20 mouse cellular contexts compared by ENCODE assay signal in genomic region chr2:103589400-103589799, GRCm38 (mm10). TPM values are rescaled to one million over a fixed set of nuclear protein-coding genes. Genes with fewer than 3 reads are reported as not detected.
DNase-seq lines count a peak whose midpoint lies in the region; ATAC-seq and TF ChIP-seq lines count a peak whose summit lies in the region.
"Had no signal": no experiment of that assay in that cellular context is flagged by ENCODE, and none has a peak within 500 bp of the region (broad histone marks: within the 10 kb centered on the region; RNA-seq: fewer than 3 reads in every experiment).

No protein-coding gene starts in this region.

- H3K9ac ChIP-seq in heart, embryonic 12.5 days, result no peak overlapping the region
- H3K9ac ChIP-seq in liver, adult 2 months (ENCODE audit: low read depth, low read length), result no peak overlapping the region
- no peak overlapping the region for H3K9ac ChIP-seq in embryonic facial prominence, embryonic 14.5 days (ENCODE audit: low read depth, low read length)
- H3K9ac ChIP-seq in heart, postnatal 0 days (replicated peaks; ENCODE audit: low read depth, low read length), result no peak overlapping the region
- H3K9ac ChIP-seq: intestine, embryonic 15.5 days had no signal

- TF ChIP-seq CTCF in liver, adult 2 months (IDR thresholded peaks at IDR 0.05; ENCODE audit: low read depth, low read length), result no peak
- TF ChIP-seq CTCF in heart, postnatal 0 days (IDR thresholded peaks at IDR 0.05; ENCODE audit: low read depth), result no peak

- intact Hi-C loops in heart, postnatal 25 days (cut with DNase I), result no loop called here

- 53% methylated on average over 4 of the region's 4 CpGs for WGBS in heart, embryonic 12.5 days
- WGBS in liver, adult 2 months, result 31% methylated on average over 4 of the region's 4 CpGs
- WGBS in embryonic facial prominence, embryonic 14.5 days, result 70% methylated on average over 4 of the region's 4 CpGs
- WGBS in heart, postnatal 0 days, result 16% methylated on average over 4 of the region's 4 CpGs

- H3K4me1 ChIP-seq in heart, embryonic 12.5 days (replicated peaks), result peaks cover 80% of the 10 kb centered on the region
- H3K4me1 ChIP-seq in liver, adult 2 months (ENCODE audit: control insufficient read depth, insufficient read depth, low read length), result peaks cover 22% of the 10 kb centered on the region
- H3K4me1 ChIP-seq in embryonic facial prominence, embryonic 14.5 days (ENCODE audit: control insufficient read depth, insufficient read depth, low read length), result peaks cover 44% of the 10 kb centered on the region
- H3K4me1 ChIP-seq in heart, postnatal 0 days (ENCODE audit: control insufficient read depth, insufficient read depth), result peaks cover 71% of the 10 kb centered on the region

- H3K36me3 ChIP-seq in heart, embryonic 12.5 days, result no peaks in the 10 kb centered on the region
- H3K36me3 ChIP-seq in liver, adult 2 months (ENCODE audit: control insufficient read depth, insufficient read depth, low read length), result no peaks in the 10 kb centered on the region
- H3K36me3 ChIP-seq in embryonic facial prominence, embryonic 14.5 days (ENCODE audit: control insufficient read depth, insufficient read depth, low read length), result no peaks in the 10 kb centered on the region
- H3K36me3 ChIP-seq in heart, postnatal 0 days (replicated peaks; ENCODE audit: control insufficient read depth, insufficient read depth, low read length), result no peaks in the 10 kb centered on the region
- H3K36me3 ChIP-seq: forebrain, embryonic 10.5 days; hindbrain, embryonic 10.5 days; intestine, embryonic 15.5 days had no signal

- peaks cover under 1% of the 10 kb centered on the region; the same call in 1 of the 2 replicates for H3K27me3 ChIP-seq in heart, embryonic 12.5 days (replicated peaks)
- H3K27me3 ChIP-seq in liver, adult 2 months (ENCODE audit: control insufficient read depth, insufficient read depth, low read length), result no peaks in the 10 kb centered on the region
- no peaks in the 10 kb centered on the region for H3K27me3 ChIP-seq in embryonic facial prominence, embryonic 14.5 days (replicated peaks; ENCODE audit: control insufficient read depth, insufficient read depth, low read length)
- H3K27me3 ChIP-seq in heart, postnatal 0 days (ENCODE audit: control insufficient read depth, insufficient read depth, low read length), result no peaks in the 10 kb centered on the region
- H3K27me3 ChIP-seq: intestine, embryonic 15.5 days had no signal

- H3K27ac ChIP-seq in heart, embryonic 12.5 days (ENCODE audit: poor library complexity, severe bottlenecking), result peak overlapping the region; percentile 49; the same call in 1 of the 2 replicates
- H3K27ac ChIP-seq in liver, adult 2 months (replicated peaks; ENCODE audit: insufficient read depth, low read depth, low read length), result peak overlapping the region; percentile 49; the same call in 1 of the 2 replicates
- peak overlapping the region; percentile 67 for H3K27ac ChIP-seq in embryonic facial prominence, embryonic 14.5 days (replicated peaks; ENCODE audit: low read depth, low read length)
- peak overlapping the region; percentile 17 for H3K27ac ChIP-seq in heart, postnatal 0 days (ENCODE audit: low read depth)
- H3K27ac ChIP-seq: forebrain, embryonic 10.5 days; hindbrain, embryonic 10.5 days; intestine, embryonic 15.5 days had no signal

- no peaks in the 10 kb centered on the region for H3K9me3 ChIP-seq in heart, embryonic 12.5 days (replicated peaks)
- no peaks in the 10 kb centered on the region for H3K9me3 ChIP-seq in embryonic facial prominence, embryonic 14.5 days (ENCODE audit: control insufficient read depth, low read length)
- no peaks in the 10 kb centered on the region for H3K9me3 ChIP-seq in heart, postnatal 0 days (replicated peaks; ENCODE audit: control insufficient read depth, low read length)
- H3K9me3 ChIP-seq: forebrain, embryonic 10.5 days; hindbrain, embryonic 10.5 days; intestine, embryonic 15.5 days; megakaryocyte, embryonic 14.5 days had no signal

- no peak for ATAC-seq in heart, embryonic 12.5 days (ENCODE audit: insufficient number of reproducible peaks, low FRiP score)
- ATAC-seq in embryonic facial prominence, embryonic 14.5 days (ENCODE audit: low read depth), result no peak
- no peak for ATAC-seq in heart, postnatal 0 days (ENCODE audit: insufficient read depth, low read depth)
- ATAC-seq: forebrain, embryonic 16.5 days; hindbrain, embryonic 16.5 days; intestine, embryonic 15.5 days had no signal

- no peak overlapping the region for H3K4me2 ChIP-seq in heart, embryonic 12.5 days
- H3K4me2 ChIP-seq in embryonic facial prominence, embryonic 14.5 days (ENCODE audit: low read depth, low read length), result no peak overlapping the region
- H3K4me2 ChIP-seq in heart, postnatal 0 days (ENCODE audit: low read depth, low read length), result no peak overlapping the region; the same call in 1 of the 2 replicates
- H3K4me2 ChIP-seq: intestine, embryonic 15.5 days had no signal

- TF ChIP-seq EP300 in heart, postnatal 0 days (IDR thresholded peaks at IDR 0.05; ENCODE audit: low read depth), result no peak

- no peak for DNase-seq in heart, postnatal 25 days (ENCODE audit: low spot score)
- peak; percentile 73 for DNase-seq in liver, adult 2 months (ENCODE audit: extremely low read depth, low read depth, low spot score)
- DNase-seq in liver, result no peak
- DNase-seq in embryonic facial prominence, embryonic 14.5 days (ENCODE audit: low spot score), result peak; percentile 44
- no peak for DNase-seq in heart, postnatal 0 days (ENCODE audit: low spot score)
- no peak for DNase-seq in embryo, embryonic 11 days
- DNase-seq in retina, postnatal 1 day, result no peak
- DNase-seq: cerebellum, adult 11-12 months; gastrocnemius, postnatal 14 days; kidney, adult 8-10 months; kidney, postnatal 14 days; right cerebral cortex, postnatal 4 days; thymus, postnatal 14 days had no signal

- TF ChIP-seq POLR2A in liver, adult 2 months (IDR thresholded peaks at IDR 0.05; ENCODE audit: extremely low read depth, insufficient read depth, low read length), result no peak

- H3K4me3 ChIP-seq in heart, embryonic 12.5 days, result no peak overlapping the region
- no peak overlapping the region for H3K4me3 ChIP-seq in liver, adult 2 months (ENCODE audit: insufficient read depth, low read depth, low read length)
- no peak overlapping the region for H3K4me3 ChIP-seq in embryonic facial prominence, embryonic 14.5 days (ENCODE audit: low read depth, low read length)
- H3K4me3 ChIP-seq in heart, postnatal 0 days (ENCODE audit: low read depth, low read length), result no peak overlapping the region
- H3K4me3 ChIP-seq: forebrain, embryonic 10.5 days; hindbrain, embryonic 10.5 days; intestine, embryonic 15.5 days; megakaryocyte, embryonic 14.5 days had no signal

- peaks cover 49% of the 10 kb centered on the region for H3K79me2 ChIP-seq in liver, adult 2 months (ENCODE audit: control insufficient read depth, insufficient read depth, low read length)

RNA-seq across cellular contexts. Expression of gene Abtb2, which starts 23.3 kb away (rescaled TPM):
- 28.0 and 29.5 TPM in 2 replicates for polyA plus RNA-seq in heart, embryonic 12.5 days (2016; fragmentation: Nextera tagmentation; extraction: Ambion mirVana)
- 10 to 100 TPM; 23.2 to 26.2 TPM for total RNA-seq in heart, postnatal 25 days (2021)
- total RNA-seq in liver, adult 2 months (2014; rRNA removed), result 6.5 and 8.6 TPM in 2 replicates
- 15.1 and 17.3 TPM in 2 replicates for polyA plus RNA-seq in liver, adult 2 months (2012; rRNA removed)
- polyA plus RNA-seq in embryonic facial prominence, embryonic 14.5 days (2014; fragmentation: Nextera tagmentation; extraction: Ambion mirVana), result 14.2 and 14.5 TPM in 2 replicates
- total RNA-seq in heart, postnatal 0 days (2014; rRNA removed; ENCODE audit: low replicate concordance), result 45.9 and 53.4 TPM in 2 replicates
- polyA plus RNA-seq in heart, postnatal 0 days (2015; fragmentation: Nextera tagmentation; extraction: Ambion mirVana), result 12.3 and 12.6 TPM in 2 replicates

Comparison
In these comparisons a context has a peak if more than half of its experiments do, and no peak if none do; other contexts are left out.
1. DNase-seq: peak in liver, adult 2 months (single experiment) and embryonic facial prominence, embryonic 14.5 days (single experiment); none in heart, postnatal 25 days (single experiment), liver (single experiment), heart, postnatal 0 days (single experiment), embryo, embryonic 11 days (single experiment) and retina, postnatal 1 day (single experiment).
2. H3K27ac ChIP-seq: peak in every context shown above with its lines; median percentile 67 in embryonic facial prominence, embryonic 14.5 days; 49 in heart, embryonic 12.5 days; 49 in liver, adult 2 months; 17 in heart, postnatal 0 days.